Mouse (Mus musculus): ENCODE measurements at regions not wholly inside any gene's neighbourhood (a gene's known extent, or its start where the extent isn't known, plus 50 kb on each side); places are given as distances from the start of the nearest gene placed in this dataset.

DNA sequence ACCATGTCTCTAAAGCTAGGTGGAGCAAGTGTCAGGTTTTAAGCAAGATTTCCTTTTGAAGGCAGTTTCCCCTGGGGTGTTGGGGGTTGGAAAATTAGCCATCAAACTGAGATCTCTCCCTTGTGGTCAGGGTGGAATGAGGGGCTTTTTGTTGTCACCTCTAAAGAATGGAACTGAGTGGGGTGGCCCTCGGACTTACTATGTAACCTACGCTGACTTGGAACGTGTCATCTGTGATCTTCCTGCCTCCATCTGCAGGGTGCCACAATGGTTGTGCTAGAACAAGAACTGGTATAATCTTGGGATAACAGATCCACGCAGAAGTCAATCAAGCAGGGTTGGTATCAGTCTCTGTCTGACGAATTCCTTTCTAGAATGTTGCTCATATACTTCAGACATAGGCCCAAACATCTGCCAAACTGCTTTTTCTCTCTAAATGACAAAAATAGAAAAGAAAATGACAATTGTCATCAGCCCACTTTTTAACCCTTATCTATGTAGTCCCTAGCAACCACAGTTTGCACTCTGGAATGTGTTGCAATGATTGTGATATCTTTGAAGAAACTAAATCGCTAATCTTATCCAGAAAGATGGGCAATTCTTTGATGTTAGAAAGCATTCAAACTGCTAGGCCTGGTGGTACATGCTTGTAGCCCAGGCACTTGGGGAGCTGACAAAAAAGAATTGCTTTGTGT is 50.8 kb upstream of the Sgk1 start:
- no peak for DNase-seq (ENCODE audit: low spot score)

All from embryo, embryonic 10.5 days (tissue).